Mouse (Mus musculus): ENCODE data around the gene Rbm39. TPM values are rescaled to one million over a fixed set of nuclear protein-coding genes. Genes with fewer than 3 reads are reported as not detected.

Gene Rbm39
- total and polyA plus RNA-seq, 3 experiments = 228 to 1,530 (median 248) TPM

GRCm38 (mm10) chr2:156222100-156222499 is 42.1 kb upstream of the Rbm39 start:
- no peak overlapping the region for H3K4me3 ChIP-seq (ENCODE audit: control insufficient read depth in 1 of 2, insufficient read depth in 1 of 2, low read depth in 2 of 2, low read length in 2 of 2)
- H3K79me2 ChIP-seq (ENCODE audit: control insufficient read depth, insufficient read depth, low read length, poor library complexity) = no peaks in the 10 kb centered on the region
- peaks cover 9 to 10% of the 10 kb centered on the region in 2 experiments for H3K4me1 ChIP-seq (ENCODE audit: control insufficient read depth in 1 of 2, insufficient read depth in 2 of 2, low read length in 2 of 2)
- DNase-seq (ENCODE audit: low read depth, low spot score) = no peak
- no peak overlapping the region for H3K27ac ChIP-seq (ENCODE audit: control insufficient read depth, low read depth, low read length)
- peaks cover 0 to 20% of the 10 kb centered on the region in 2 experiments; a peak in 3 of 4 replicates for H3K36me3 ChIP-seq (ENCODE audit: control insufficient read depth in 1 of 2, insufficient read depth in 2 of 2, low read length in 2 of 2)
- TF ChIP-seq ZMIZ1 (IDR thresholded peaks at IDR 0.05; ENCODE audit: low read depth, low read length) (no peak), POLR2A (IDR thresholded peaks at IDR 0.05; ENCODE audit: control insufficient read depth in 1 of 2, insufficient read depth in 1 of 2, low read depth in 1 of 2, low read length in 2 of 2, poor library complexity in 1 of 2) (no peak), MAX (IDR thresholded peaks at IDR 0.05; ENCODE audit: low read length) (no peak), MYB (IDR thresholded peaks at IDR 0.05; ENCODE audit: low read depth, low read length) (no peak), ZC3H11A (IDR thresholded peaks at IDR 0.05; ENCODE audit: low read depth, low read length) (no peak), KAT2A (conservative IDR thresholded peaks at IDR 0.05; ENCODE audit: low read depth, low read length) (no peak), RAD21 (IDR thresholded peaks at IDR 0.05; ENCODE audit: low read depth, low read length) (no peak), CHD2 (IDR thresholded peaks at IDR 0.05; ENCODE audit: low read length) (no peak), RCOR1 (IDR thresholded peaks at IDR 0.05; ENCODE audit: low read depth, low read length) (no peak)
- no peaks in the 10 kb centered on the region for H3K27me3 ChIP-seq (ENCODE audit: control insufficient read depth in 1 of 2, insufficient read depth in 2 of 2, low read length in 2 of 2)
- no peak overlapping the region for H3K9ac ChIP-seq (ENCODE audit: control insufficient read depth, low read depth, low read length, poor library complexity, severe bottlenecking)
- H3K9me3 ChIP-seq (replicated peaks; ENCODE audit: insufficient read depth, low read length) = no peaks in the 10 kb centered on the region

GRCm38 (mm10) chr2:156217786-156218185 is 37.7 kb upstream of the Rbm39 start:
- Histone ChIP-seq H3K27me3 (ENCODE audit: control insufficient read depth in 1 of 2, insufficient read depth in 2 of 2, low read length in 2 of 2) (no peaks in the 10 kb centered on the region), H3K27ac (ENCODE audit: control insufficient read depth, low read depth, low read length) (no peak overlapping the region), H3K4me3 (ENCODE audit: control insufficient read depth in 1 of 2, insufficient read depth in 1 of 2, low read depth in 2 of 2, low read length in 2 of 2) (no peak overlapping the region), H3K9ac (ENCODE audit: control insufficient read depth, low read depth, low read length, poor library complexity, severe bottlenecking) (no peak overlapping the region), H3K9me3 (replicated peaks; ENCODE audit: insufficient read depth, low read length) (no peaks in the 10 kb centered on the region), H3K36me3 (ENCODE audit: control insufficient read depth in 1 of 2, insufficient read depth in 2 of 2, low read length in 2 of 2) (peaks cover 0 to under 1% of the 10 kb centered on the region in 2 experiments; a peak in 2 of 4 replicates), H3K4me1 (ENCODE audit: control insufficient read depth in 1 of 2, insufficient read depth in 2 of 2, low read length in 2 of 2) (no peaks in the 10 kb centered on the region), H3K79me2 (ENCODE audit: control insufficient read depth, insufficient read depth, low read length, poor library complexity) (no peaks in the 10 kb centered on the region)
- TF ChIP-seq MEF2A (IDR thresholded peaks at IDR 0.05; ENCODE audit: extremely low read depth, insufficient replicate concordance, low read depth, low read length, poor library complexity, severe bottlenecking) (no peak), ZMIZ1 (IDR thresholded peaks at IDR 0.05; ENCODE audit: low read depth, low read length) (no peak), BHLHE40 (IDR thresholded peaks at IDR 0.05; ENCODE audit: borderline replicate concordance, low read depth, low read length) (no peak), POLR2AphosphoS2 (IDR thresholded peaks at IDR 0.05; ENCODE audit: low read length) (no peak), CHD1 (IDR thresholded peaks at IDR 0.05; ENCODE audit: low read depth, low read length) (no peak), E2F4 (IDR thresholded peaks at IDR 0.05; ENCODE audit: borderline replicate concordance, low read depth, low read length) (no peak), ETS1 (IDR thresholded peaks at IDR 0.05; ENCODE audit: low read depth, low read length) (no peak), POLR2A (IDR thresholded peaks at IDR 0.05; ENCODE audit: control insufficient read depth in 1 of 2, insufficient read depth in 1 of 2, low read depth in 1 of 2, low read length in 2 of 2, poor library complexity in 1 of 2) (no peak), NRF1 (IDR thresholded peaks at IDR 0.05; ENCODE audit: insufficient read depth, low read depth, low read length, poor library complexity, severe bottlenecking) (no peak), TAL1 (IDR thresholded peaks at IDR 0.05; ENCODE audit: low read length) (no peak), MAX (IDR thresholded peaks at IDR 0.05; ENCODE audit: low read length) (no peak), TCF12 (IDR thresholded peaks at IDR 0.05; ENCODE audit: low read depth, low read length) (no peak), MAZ (IDR thresholded peaks at IDR 0.05; ENCODE audit: low read depth, low read length) (no peak), USF2 (IDR thresholded peaks at IDR 0.05; ENCODE audit: borderline replicate concordance in 1 of 2, insufficient read depth in 1 of 2, low read depth in 1 of 2, low read length in 2 of 2) (no peak), ZC3H11A (IDR thresholded peaks at IDR 0.05; ENCODE audit: low read depth, low read length) (no peak), POLR2AphosphoS5 (IDR thresholded peaks at IDR 0.05; ENCODE audit: borderline replicate concordance, low read depth, low read length) (no peak)
- DNase-seq (ENCODE audit: low read depth, low spot score) = no peak
